Comparison of ENCODE assay signal across 12 mouse cellular contexts in genomic region chr2:180234980-180235379, GRCm38 (mm10). TPM values are rescaled to one million over a fixed set of nuclear protein-coding genes. Genes with fewer than 3 reads are reported as not detected.
A peak's percentile ranks its signal among the peaks of the same experiment; 100 is the strongest.
DNase-seq lines count a peak whose midpoint lies in the region; ATAC-seq and TF ChIP-seq lines count a peak whose summit lies in the region.
"Had no signal": no experiment of that assay in that cellular context is flagged by ENCODE, and none has a peak within 500 bp of the region (broad histone marks: within the 10 kb centered on the region; RNA-seq: fewer than 3 reads in every experiment).

No protein-coding gene starts in this region.

- peak; percentile 58 for ATAC-seq in heart, embryonic 12.5 days (ENCODE audit: insufficient number of reproducible peaks, low FRiP score)
- ATAC-seq in intestine, postnatal 0 days, result peak; percentile 42; the same call in 1 of the 2 replicates
- ATAC-seq in lung, embryonic 16.5 days (ENCODE audit: low read depth), result peak; percentile 80

- no peak overlapping the region for H3K9ac ChIP-seq in heart, embryonic 12.5 days
- H3K9ac ChIP-seq in MEL (ENCODE audit: control insufficient read depth, low read depth, low read length, poor library complexity, severe bottlenecking), result peak overlapping the region; percentile 21
- no peak overlapping the region for H3K9ac ChIP-seq in intestine, postnatal 0 days (ENCODE audit: low read depth, low read length)
- peak overlapping the region; percentile 42; the same call in 1 of the 2 replicates for H3K9ac ChIP-seq in lung, embryonic 16.5 days (ENCODE audit: low read length)

- no peaks in the 10 kb centered on the region; the same call in 1 of the 2 replicates for H3K9me3 ChIP-seq in heart, embryonic 12.5 days (replicated peaks)
- H3K9me3 ChIP-seq in MEL (replicated peaks; ENCODE audit: insufficient read depth, low read length), result no peaks in the 10 kb centered on the region
- H3K9me3 ChIP-seq in intestine, postnatal 0 days (ENCODE audit: control insufficient read depth), result no peaks in the 10 kb centered on the region
- H3K9me3 ChIP-seq in lung, embryonic 16.5 days (ENCODE audit: control insufficient read depth, low read length), result no peaks in the 10 kb centered on the region

- no peak overlapping the region for H3K4me3 ChIP-seq in heart, embryonic 12.5 days
- peak overlapping the region in 1 of 2 experiments; percentile 26; a peak in 1 of 4 replicates for H3K4me3 ChIP-seq in MEL (ENCODE audit: control insufficient read depth in 1 of 2, insufficient read depth in 1 of 2, low read depth in 2 of 2, low read length in 2 of 2)
- H3K4me3 ChIP-seq in intestine, postnatal 0 days (ENCODE audit: low read depth, low read length), result no peak overlapping the region
- no peak overlapping the region for H3K4me3 ChIP-seq in lung, embryonic 16.5 days (ENCODE audit: low read length)

- H3K36me3 ChIP-seq in heart, embryonic 12.5 days, result no peaks in the 10 kb centered on the region
- H3K36me3 ChIP-seq in MEL (ENCODE audit: control insufficient read depth in 1 of 2, insufficient read depth in 2 of 2, low read length in 2 of 2), result peaks cover 0 to 24% of the 10 kb centered on the region in 2 experiments; a peak in 2 of 4 replicates
- no peaks in the 10 kb centered on the region for H3K36me3 ChIP-seq in intestine, postnatal 0 days (ENCODE audit: control insufficient read depth, insufficient read depth)
- no peaks in the 10 kb centered on the region for H3K36me3 ChIP-seq in lung, embryonic 16.5 days (ENCODE audit: control insufficient read depth, insufficient read depth, low read length)

- H3K4me1 ChIP-seq in heart, embryonic 12.5 days (replicated peaks), result peaks cover 45% of the 10 kb centered on the region
- H3K4me1 ChIP-seq in MEL (ENCODE audit: control insufficient read depth in 1 of 2, insufficient read depth in 2 of 2, low read length in 2 of 2), result peaks cover 9 to 34% of the 10 kb centered on the region in 2 experiments
- no peaks in the 10 kb centered on the region for H3K4me1 ChIP-seq in intestine, postnatal 0 days (replicated peaks; ENCODE audit: control insufficient read depth, insufficient read depth, low read length)
- H3K4me1 ChIP-seq in lung, embryonic 16.5 days (replicated peaks; ENCODE audit: control insufficient read depth, insufficient read depth, low read length), result peaks cover 49% of the 10 kb centered on the region

- no peak for DNase-seq in heart, adult 8-10 months (ENCODE audit: low spot score)
- peak; percentile 50 for DNase-seq in MEL (ENCODE audit: low read depth, low spot score)
- no peak for DNase-seq in thymus, adult 18-20 months
- DNase-seq in left cerebral cortex, adult 9 months (ENCODE audit: low spot score in 2 of 2), result no peak
- DNase-seq in layer of hippocampus, adult 8-10 months (ENCODE audit: low spot score in 2 of 2), result no peak
- DNase-seq: adrenal gland, postnatal 10 days had no signal

- TF ChIP-seq CTCF in MEL (IDR thresholded peaks at IDR 0.05 in 2 of 3, conservative IDR thresholded peaks at IDR 0.05 in 1 of 3; ENCODE audit: control insufficient read depth in 1 of 3, insufficient read depth in 1 of 3, low read depth in 2 of 3, low read length in 3 of 3, poor library complexity in 1 of 3, severe bottlenecking in 1 of 3), result no peak
- no peak for TF ChIP-seq CTCF in intestine, postnatal 0 days (IDR thresholded peaks at IDR 0.05; ENCODE audit: low read depth)

- peak overlapping the region; percentile 35 for H3K4me2 ChIP-seq in heart, embryonic 12.5 days
- no peak overlapping the region for H3K4me2 ChIP-seq in intestine, postnatal 0 days (replicated peaks; ENCODE audit: low read depth)
- peak overlapping the region; percentile 16 for H3K4me2 ChIP-seq in lung, embryonic 16.5 days (ENCODE audit: low read depth, low read length)

- no peak for TF ChIP-seq RAD21 in MEL (IDR thresholded peaks at IDR 0.05; ENCODE audit: low read depth, low read length)

- H3K27me3 ChIP-seq in heart, embryonic 12.5 days (replicated peaks), result no peaks in the 10 kb centered on the region
- no peaks in the 10 kb centered on the region for H3K27me3 ChIP-seq in MEL (ENCODE audit: control insufficient read depth in 1 of 2, insufficient read depth in 2 of 2, low read length in 2 of 2)
- no peaks in the 10 kb centered on the region for H3K27me3 ChIP-seq in intestine, postnatal 0 days (replicated peaks; ENCODE audit: control insufficient read depth, insufficient read depth, low read length)
- no peaks in the 10 kb centered on the region for H3K27me3 ChIP-seq in lung, embryonic 16.5 days (ENCODE audit: control insufficient read depth, insufficient read depth, low read depth, low read length)

- H3K79me2 ChIP-seq in MEL (ENCODE audit: control insufficient read depth, insufficient read depth, low read length, poor library complexity), result no peaks in the 10 kb centered on the region

- TF ChIP-seq EP300 in MEL (IDR thresholded peaks at IDR 0.05; ENCODE audit: low read depth in 1 of 2, low read length in 2 of 2), result no peak

- H3K27ac ChIP-seq in heart, embryonic 12.5 days (ENCODE audit: poor library complexity, severe bottlenecking), result peak overlapping the region; percentile 80
- H3K27ac ChIP-seq in MEL (ENCODE audit: control insufficient read depth, low read depth, low read length), result peak overlapping the region; percentile 47
- peak overlapping the region; percentile 9 for H3K27ac ChIP-seq in intestine, postnatal 0 days (ENCODE audit: low read depth, low read length)
- peak overlapping the region; percentile 98 for H3K27ac ChIP-seq in lung, embryonic 16.5 days (ENCODE audit: low read length)

- TF ChIP-seq POLR2A in MEL (IDR thresholded peaks at IDR 0.05; ENCODE audit: control insufficient read depth in 1 of 2, insufficient read depth in 1 of 2, low read depth in 1 of 2, low read length in 2 of 2, poor library complexity in 1 of 2), result no peak

- WGBS in heart, embryonic 12.5 days, result 41% methylated on average over 6 of the region's 6 CpGs
- 44% methylated on average over 6 of the region's 6 CpGs for WGBS in intestine, postnatal 0 days
- 23% methylated on average over 6 of the region's 6 CpGs for WGBS in lung, embryonic 16.5 days

TF ChIP-seq in MEL, 35 proteins besides CTCF, POLR2A, EP300 and RAD21:
- TF ChIP-seq USF1 (IDR thresholded peaks at IDR 0.05; ENCODE audit: low read depth, low read length), result peak; percentile 76
- no peak for TF ChIP-seq JUND (IDR thresholded peaks at IDR 0.05; ENCODE audit: low read depth, low read length)
- peak; percentile 30; the same call in 1 of the 2 replicates for TF ChIP-seq SIN3A (IDR thresholded peaks at IDR 0.05; ENCODE audit: low read length)
- 0 out of 2 replicates have a peak, but pooled peaks have one; percentile 14 for TF ChIP-seq MAX (IDR thresholded peaks at IDR 0.05; ENCODE audit: low read length)

RNA-seq across cellular contexts. Expression of gene Lama5, which starts 9.3 kb away (rescaled TPM):
- polyA plus RNA-seq in heart, embryonic 12.5 days (2016; fragmentation: Nextera tagmentation; extraction: Ambion mirVana), result 31.7 and 38.1 TPM in 2 replicates
- total RNA-seq in heart, adult 8-10 months (2022), result 100 to 1,000 TPM in 1 of 4 experiments, 10 to 100 TPM in 3; 78.1 to 110 (median 93.3) TPM
- 4.5 and 6.1 TPM in 2 replicates for total RNA-seq in MEL (2012; rRNA removed)
- 10 to 100 TPM in 1 of 2 experiments, not detected in 1; 14.6 TPM for polyA plus RNA-seq in MEL (2012; ENCODE audit: insufficient read depth in 1 of 2, insufficient read length in 2 of 2, low read depth in 1 of 2, low replicate concordance in 2 of 2, missing spikeins in 1 of 2)
- polyA plus RNA-seq in intestine, postnatal 0 days (2015; fragmentation: Nextera tagmentation; extraction: Ambion mirVana), result 19.8 and 23.5 TPM in 2 replicates
- 102 and 112 TPM in 2 replicates for polyA plus RNA-seq in lung, embryonic 16.5 days (2015; fragmentation: Nextera tagmentation; extraction: Ambion mirVana)
- 10 to 100 TPM in 2 of 4 experiments, 1 to 10 TPM in 2; 7.6 to 11.7 (median 10.2) TPM for total RNA-seq in layer of hippocampus, adult 8-10 months (2022)

RNA-seq across cellular contexts. Expression of gene Rps21, which starts 22.2 kb away (rescaled TPM):
- polyA plus RNA-seq in heart, embryonic 12.5 days (2016; fragmentation: Nextera tagmentation; extraction: Ambion mirVana), result 336 and 349 TPM in 2 replicates
- total RNA-seq in heart, adult 8-10 months (2022), result 100 to 1,000 TPM; 452 to 674 (median 565) TPM
- 4,335 and 4,916 TPM in 2 replicates for total RNA-seq in MEL (2012; rRNA removed)
- 1,000 to 10,000 TPM in 1 of 2 experiments, 100 to 1,000 TPM in 1; 995 to 1,182 TPM for polyA plus RNA-seq in MEL (2012; ENCODE audit: insufficient read depth in 1 of 2, insufficient read length in 2 of 2, low read depth in 1 of 2, low replicate concordance in 2 of 2, missing spikeins in 1 of 2)
- 442 and 454 TPM in 2 replicates for polyA plus RNA-seq in intestine, postnatal 0 days (2015; fragmentation: Nextera tagmentation; extraction: Ambion mirVana)
- polyA plus RNA-seq in lung, embryonic 16.5 days (2015; fragmentation: Nextera tagmentation; extraction: Ambion mirVana), result 455 and 526 TPM in 2 replicates
- total RNA-seq in layer of hippocampus, adult 8-10 months (2022), result 100 to 1,000 TPM; 566 to 881 (median 750) TPM

RNA-seq across cellular contexts. Expression of gene Cables2, which starts 38.3 kb away (rescaled TPM):
- polyA plus RNA-seq in heart, embryonic 12.5 days (2016; fragmentation: Nextera tagmentation; extraction: Ambion mirVana), result 15.8 and 16.2 TPM in 2 replicates
- 10 to 100 TPM; 12.1 to 14.1 (median 12.6) TPM for total RNA-seq in heart, adult 8-10 months (2022)
- 9.3 and 10.7 TPM in 2 replicates for total RNA-seq in MEL (2012; rRNA removed)
- polyA plus RNA-seq in MEL (2012; ENCODE audit: insufficient read depth in 1 of 2, insufficient read length in 2 of 2, low read depth in 1 of 2, low replicate concordance in 2 of 2, missing spikeins in 1 of 2), result 10 to 100 TPM in 1 of 2 experiments, not detected in 1; 16.7 TPM
- polyA plus RNA-seq in intestine, postnatal 0 days (2015; fragmentation: Nextera tagmentation; extraction: Ambion mirVana), result 8.2 and 8.4 TPM in 2 replicates
- 6.3 and 8.4 TPM in 2 replicates for polyA plus RNA-seq in lung, embryonic 16.5 days (2015; fragmentation: Nextera tagmentation; extraction: Ambion mirVana)
- total RNA-seq in layer of hippocampus, adult 8-10 months (2022), result 10 to 100 TPM; 30.1 to 32.9 (median 31.7) TPM

RNA-seq across cellular contexts. Expression of gene Rbbp8nl, which starts 54.7 kb away (rescaled TPM):
- polyA plus RNA-seq in heart, embryonic 12.5 days (2016; fragmentation: Nextera tagmentation; extraction: Ambion mirVana), result not detected in 2 replicates
- not detected for total RNA-seq in heart, adult 8-10 months (2022)
- total RNA-seq in MEL (2012; rRNA removed), result not detected in 2 replicates
- polyA plus RNA-seq in MEL (2012; ENCODE audit: insufficient read depth in 1 of 2, insufficient read length in 2 of 2, low read depth in 1 of 2, low replicate concordance in 2 of 2, missing spikeins in 1 of 2), result not detected
- 0.18 and 0.25 TPM in 2 replicates for polyA plus RNA-seq in intestine, postnatal 0 days (2015; fragmentation: Nextera tagmentation; extraction: Ambion mirVana)
- polyA plus RNA-seq in lung, embryonic 16.5 days (2015; fragmentation: Nextera tagmentation; extraction: Ambion mirVana), result 2.7 and 2.8 TPM in 2 replicates
- not detected for total RNA-seq in layer of hippocampus, adult 8-10 months (2022)
- total RNA-seq: adrenal gland, postnatal 10 days; gastrocnemius, adult 18-20 months; megakaryocyte-erythroid progenitor cell, adult 5-6 weeks had no signal
- polyA plus RNA-seq: cortical plate, adult 2 months had no signal

Comparison
In these comparisons a context has a peak if more than half of its experiments do, and no peak if none do; other contexts are left out.
1. H3K27ac ChIP-seq: peak in every context shown above with its lines; median percentile 98 in lung, embryonic 16.5 days; 80 in heart, embryonic 12.5 days; 47 in MEL; 9 in intestine, postnatal 0 days.
2. H3K9ac ChIP-seq: peak in MEL (single experiment) and lung, embryonic 16.5 days (single experiment); none in heart, embryonic 12.5 days (single experiment) and intestine, postnatal 0 days (single experiment).
3. Peak in every context shown above with its lines, with median percentiles within 50 percentile points of each other: ATAC-seq.